Comparison of ENCODE assay signal across 8 mouse cellular contexts in the genomic region with DNA sequence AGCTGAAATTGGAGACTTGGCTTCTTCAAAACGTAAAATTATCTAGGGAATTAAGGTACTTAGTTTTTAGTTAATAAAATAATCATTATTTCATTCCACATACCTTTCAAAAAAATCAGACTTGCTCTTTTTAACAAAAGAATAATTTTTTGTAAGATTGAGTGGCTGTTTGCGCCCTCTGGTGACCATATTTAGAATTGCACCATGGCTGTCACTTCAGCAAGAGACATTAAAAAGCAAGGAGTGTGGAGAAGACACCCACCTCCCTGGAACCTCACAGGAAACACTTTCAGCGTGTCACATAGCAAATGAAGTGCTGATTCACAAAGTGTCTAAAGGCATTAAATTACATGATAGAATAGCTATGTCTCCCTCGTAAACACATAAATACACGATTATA. TPM values are rescaled to one million over a fixed set of nuclear protein-coding genes. Genes with fewer than 3 reads are reported as not detected.
A peak's percentile ranks its signal among the peaks of the same experiment; 100 is the strongest.
DNase-seq lines count a peak whose midpoint lies in the region; ATAC-seq and TF ChIP-seq lines count a peak whose summit lies in the region.

No protein-coding gene starts in this region.

- H3K4me1 ChIP-seq in forebrain, embryonic 11.5 days (replicated peaks; ENCODE audit: control insufficient read depth, insufficient read depth, low read length), result no peaks in the 10 kb centered on the region
- no peaks in the 10 kb centered on the region for H3K4me1 ChIP-seq in forebrain, embryonic 15.5 days
- H3K4me1 ChIP-seq in liver, adult 2 months (ENCODE audit: control insufficient read depth, insufficient read depth, low read length), result no peaks in the 10 kb centered on the region
- no peaks in the 10 kb centered on the region for H3K4me1 ChIP-seq in liver, embryonic 12.5 days
- H3K4me1 ChIP-seq in limb, embryonic 14.5 days (ENCODE audit: control insufficient read depth, insufficient read depth, low read length), result no peaks in the 10 kb centered on the region

- DNase-seq in forebrain, embryonic 11.5 days (ENCODE audit: low spot score), result peak; percentile 65
- no peak for DNase-seq in liver, adult 2 months (ENCODE audit: extremely low read depth, low read depth, low spot score)
- DNase-seq in adrenal gland, postnatal 14 days, result peak; percentile 25
- peak; percentile 15 to 49 for DNase-seq in frontal cortex, postnatal 36 days (ENCODE audit: low spot score in 2 of 2)
- DNase-seq in limb, embryonic 14.5 days (ENCODE audit: low spot score), result peak; percentile 34
- peak; percentile 6 to 13 for DNase-seq in spleen, postnatal 14 days (ENCODE audit: low spot score in 2 of 2)

- no peaks in the 10 kb centered on the region for H3K9me3 ChIP-seq in forebrain, embryonic 11.5 days (ENCODE audit: control insufficient read depth, low read length)
- H3K9me3 ChIP-seq in forebrain, embryonic 15.5 days, result no peaks in the 10 kb centered on the region
- no peaks in the 10 kb centered on the region for H3K9me3 ChIP-seq in liver, embryonic 12.5 days (replicated peaks)
- no peaks in the 10 kb centered on the region for H3K9me3 ChIP-seq in limb, embryonic 14.5 days (ENCODE audit: control insufficient read depth, low read length)

- no peaks in the 10 kb centered on the region; the same call in 1 of the 2 replicates for H3K27me3 ChIP-seq in forebrain, embryonic 11.5 days (ENCODE audit: control insufficient read depth, insufficient read depth, low read length)
- no peaks in the 10 kb centered on the region for H3K27me3 ChIP-seq in forebrain, embryonic 15.5 days
- no peaks in the 10 kb centered on the region for H3K27me3 ChIP-seq in liver, adult 2 months (ENCODE audit: control insufficient read depth, insufficient read depth, low read length)
- H3K27me3 ChIP-seq in liver, embryonic 12.5 days (replicated peaks), result no peaks in the 10 kb centered on the region
- H3K27me3 ChIP-seq in limb, embryonic 14.5 days (ENCODE audit: control insufficient read depth, insufficient read depth, low read length), result no peaks in the 10 kb centered on the region

- TF ChIP-seq CTCF in liver, adult 2 months (IDR thresholded peaks at IDR 0.05; ENCODE audit: low read depth, low read length), result 0 out of 2 replicates have a peak, but pooled peaks have one; percentile 4

- no peaks in the 10 kb centered on the region for H3K36me3 ChIP-seq in forebrain, embryonic 11.5 days (ENCODE audit: control insufficient read depth, insufficient read depth, low read length)
- no peaks in the 10 kb centered on the region for H3K36me3 ChIP-seq in forebrain, embryonic 15.5 days
- no peaks in the 10 kb centered on the region for H3K36me3 ChIP-seq in liver, adult 2 months (ENCODE audit: control insufficient read depth, insufficient read depth, low read length)
- no peaks in the 10 kb centered on the region for H3K36me3 ChIP-seq in liver, embryonic 12.5 days
- H3K36me3 ChIP-seq in limb, embryonic 14.5 days (ENCODE audit: control insufficient read depth, insufficient read depth, low read length), result no peaks in the 10 kb centered on the region

- TF ChIP-seq POLR2A in liver, adult 2 months (IDR thresholded peaks at IDR 0.05; ENCODE audit: extremely low read depth, insufficient read depth, low read length), result no peak
- TF ChIP-seq POLR2A in limb, embryonic 14.5 days (IDR thresholded peaks at IDR 0.05; ENCODE audit: borderline replicate concordance, extremely low read depth, insufficient read depth, insufficient read length), result no peak

- no peak overlapping the region for H3K9ac ChIP-seq in forebrain, embryonic 11.5 days (ENCODE audit: low read length)
- H3K9ac ChIP-seq in forebrain, embryonic 15.5 days (replicated peaks), result no peak overlapping the region
- no peak overlapping the region for H3K9ac ChIP-seq in liver, adult 2 months (ENCODE audit: low read depth, low read length)
- H3K9ac ChIP-seq in liver, embryonic 12.5 days, result no peak overlapping the region
- no peak overlapping the region for H3K9ac ChIP-seq in limb, embryonic 14.5 days (ENCODE audit: low read depth, low read length, severe bottlenecking)

- 43% methylated on average over 5 of the region's 5 CpGs for WGBS in forebrain, embryonic 11.5 days
- 40% methylated on average over 5 of the region's 5 CpGs for WGBS in forebrain, embryonic 15.5 days
- WGBS in liver, adult 2 months, result 37% methylated on average over 5 of the region's 5 CpGs
- WGBS in liver, embryonic 12.5 days (ENCODE audit: insufficient replicate concordance), result 31% methylated on average over 5 of the region's 5 CpGs
- 34% methylated on average over 5 of the region's 5 CpGs for WGBS in limb, embryonic 14.5 days

- H3K27ac ChIP-seq in forebrain, embryonic 11.5 days (ENCODE audit: low read depth, low read length), result no peak overlapping the region
- H3K27ac ChIP-seq in forebrain, embryonic 15.5 days (replicated peaks), result no peak overlapping the region
- no peak overlapping the region for H3K27ac ChIP-seq in liver, adult 2 months (replicated peaks; ENCODE audit: insufficient read depth, low read depth, low read length)
- no peak overlapping the region for H3K27ac ChIP-seq in liver, embryonic 12.5 days
- no peak overlapping the region for H3K27ac ChIP-seq in limb, embryonic 14.5 days (replicated peaks; ENCODE audit: low read depth, low read length)

- H3K4me2 ChIP-seq in forebrain, embryonic 11.5 days (ENCODE audit: low read depth, low read length, severe bottlenecking), result no peak overlapping the region
- H3K4me2 ChIP-seq in forebrain, embryonic 15.5 days (replicated peaks), result no peak overlapping the region
- H3K4me2 ChIP-seq in liver, embryonic 12.5 days, result no peak overlapping the region
- no peak overlapping the region for H3K4me2 ChIP-seq in limb, embryonic 14.5 days (replicated peaks; ENCODE audit: low read depth, low read length, severe bottlenecking)

- no peaks in the 10 kb centered on the region for H3K79me2 ChIP-seq in liver, adult 2 months (ENCODE audit: control insufficient read depth, insufficient read depth, low read length)

- ATAC-seq in forebrain, embryonic 11.5 days (replicated peaks; ENCODE audit: low FRiP score), result no peak
- ATAC-seq in forebrain, embryonic 15.5 days (replicated peaks), result no peak
- ATAC-seq in liver, embryonic 12.5 days, result no peak
- no peak for ATAC-seq in limb, embryonic 14.5 days (ENCODE audit: low FRiP score, low read depth)

- H3K4me3 ChIP-seq in forebrain, embryonic 11.5 days (ENCODE audit: low read depth, low read length), result no peak overlapping the region
- no peak overlapping the region for H3K4me3 ChIP-seq in forebrain, embryonic 15.5 days
- no peak overlapping the region for H3K4me3 ChIP-seq in liver, adult 2 months (ENCODE audit: insufficient read depth, low read depth, low read length)
- no peak overlapping the region for H3K4me3 ChIP-seq in liver, embryonic 12.5 days
- no peak overlapping the region for H3K4me3 ChIP-seq in limb, embryonic 14.5 days (replicated peaks; ENCODE audit: low read length)

RNA-seq across cellular contexts. Expression of a gene that starts 34.2 kb away (rescaled TPM):
- polyA plus RNA-seq in forebrain, embryonic 11.5 days (2014; fragmentation: Nextera tagmentation; extraction: Ambion mirVana), result 0.53 and 0.64 TPM in 2 replicates
- 0.19 and 0.20 TPM in 2 replicates for polyA plus RNA-seq in forebrain, embryonic 15.5 days (2015; fragmentation: Nextera tagmentation; extraction: Ambion mirVana)
- total RNA-seq in liver, adult 2 months (2014; rRNA removed), result 0.09 TPM in 1 of 2 replicates, not detected in the other
- polyA plus RNA-seq in liver, adult 2 months (2012; rRNA removed), result not detected in 2 replicates
- 0.32 and 0.50 TPM in 2 replicates for polyA plus RNA-seq in liver, embryonic 12.5 days (2016; fragmentation: Nextera tagmentation; extraction: Ambion mirVana)
- not detected in 2 replicates for total RNA-seq in adrenal gland, postnatal 14 days (2021)
- 0.40 and 0.52 TPM in 2 replicates for polyA plus RNA-seq in limb, embryonic 14.5 days (2012; rRNA removed)
- polyA plus RNA-seq in limb, embryonic 14.5 days (2014; fragmentation: Nextera tagmentation; extraction: Ambion mirVana), result 0.70 and 0.88 TPM in 2 replicates
